Mouse (Mus musculus) lung, postnatal 0 days (tissue): ENCODE measurements at regions not wholly inside any gene's neighbourhood (a gene's known extent, or its start where the extent isn't known, plus 50 kb on each side); places are given as distances from the start of the nearest gene placed in this dataset.

Experiments used
- ATAC-seq: fragments of 200-750 bp; cut with Nextera tagmentation; 2 replicates; pipeline ENCODE4 v1.8.0; 2017; ENCODE audit warnings: moderate library complexity
- DNase-seq: peaks from one replicate; pipeline ENCODE4 v3.0.0-alpha.2; 2016; ENCODE audit warnings: low spot score
- H3K27ac ChIP-seq: fragments of 300-500 bp; sonication (generic); 2 replicates; pipeline ENCODE4 v1.5.1; 2014; ENCODE audit warnings: antibody characterized with exemption, mild to moderate bottlenecking, low read length, mixed read lengths
- H3K27me3 ChIP-seq: fragments of 300-500 bp; sonication (generic); replicated peaks from 2 replicates; pipeline ENCODE4 v1.6.1; 2014; ENCODE audit warnings: low read length, mixed read lengths; ENCODE audit not compliant: insufficient read depth
- H3K36me3 ChIP-seq: fragments of 300-500 bp; sonication (generic); 2 replicates; pipeline ENCODE4 v1.6.1; 2014; ENCODE audit warnings: low read length, mixed read lengths; ENCODE audit not compliant: insufficient read depth
- H3K4me1 ChIP-seq: fragments of 300-500 bp; sonication (generic); 2 replicates; pipeline ENCODE4 v1.6.1; 2014; ENCODE audit warnings: antibody characterized with exemption, low read depth, low read length, mixed read lengths; ENCODE audit not compliant: insufficient read depth
- H3K4me2 ChIP-seq: fragments of 300-500 bp; sonication (generic); replicated peaks from 2 replicates; pipeline ENCODE4 v1.6.1; 2014; ENCODE audit warnings: low read depth, mild to moderate bottlenecking, low read length, moderate library complexity, mixed read lengths
- H3K4me3 ChIP-seq: fragments of 300-500 bp; sonication (generic); 2 replicates; pipeline ENCODE4 v1.5.1; 2014; ENCODE audit warnings: low read depth, low read length
- H3K9ac ChIP-seq: fragments of 300-500 bp; sonication (generic); replicated peaks from 2 replicates; pipeline ENCODE4 v1.6.1; 2014; ENCODE audit warnings: low read depth, mild to moderate bottlenecking
- H3K9me3 ChIP-seq: fragments of 300-500 bp; sonication (generic); 2 replicates; pipeline ENCODE4 v1.6.1; 2016; ENCODE audit warnings: low read length, mixed read lengths
- CTCF ChIP-seq: IDR thresholded peaks from 2 replicates; pipeline ENCODE4 v1.5.1; 2016; ENCODE audit warnings: antibody characterized with exemption, mild to moderate bottlenecking
- EP300 ChIP-seq: IDR thresholded peaks from 2 replicates; pipeline ENCODE4 v1.6.1; 2016; ENCODE audit warnings: antibody characterized with exemption, mild to moderate bottlenecking, control low read depth
- WGBS: fragments of 180-500 bp; shearing (Covaris S2); extraction: QIAGEN DNeasy Blood & Tissue Kit; methylation state at CpG from one replicate; pipeline ENCODE4 v1.1.7; 2014; 5-methylcytosine and 5-hydroxymethylcytosine counted together

- no peak for ATAC-seq
- 66% methylated on average over 8 of the region's 8 CpGs for WGBS
- TF ChIP-seq EP300, result no peak
- no peak for TF ChIP-seq CTCF
Observed at GRCm38 (mm10) chr2:57424879-57425278, 187.4 kb downstream of the Gpd2 start.

GRCm38 (mm10) chr2:57425439-57425838 lies 188.0 kb downstream of the Gpd2 start:
- Histone ChIP-seq H3K4me3 (no peak overlapping the region), H3K4me2 (no peak overlapping the region), H3K27ac (no peak overlapping the region), H3K27me3 (no peaks in the 10 kb centered on the region), H3K9me3 (no peaks in the 10 kb centered on the region), H3K4me1 (no peaks in the 10 kb centered on the region), H3K36me3 (no peaks in the 10 kb centered on the region), H3K9ac (no peak overlapping the region)
- WGBS, result 77% methylated on average over 5 of the region's 5 CpGs
- TF ChIP-seq CTCF (no peak), EP300 (no peak)
- DNase-seq, result no peak
- ATAC-seq, result no peak

More at GRCm38 (mm10) chr2:57424879-57425278, 187.4 kb downstream of the Gpd2 start:
- no peaks in the 10 kb centered on the region for H3K27me3 ChIP-seq
- no peak overlapping the region for H3K27ac ChIP-seq
- no peak for DNase-seq
- H3K9me3 ChIP-seq, result no peaks in the 10 kb centered on the region
- H3K4me2 ChIP-seq, result no peak overlapping the region
- H3K9ac ChIP-seq, result no peak overlapping the region
- H3K4me1 ChIP-seq, result no peaks in the 10 kb centered on the region
- no peak overlapping the region for H3K4me3 ChIP-seq
- no peaks in the 10 kb centered on the region for H3K36me3 ChIP-seq

DNA sequence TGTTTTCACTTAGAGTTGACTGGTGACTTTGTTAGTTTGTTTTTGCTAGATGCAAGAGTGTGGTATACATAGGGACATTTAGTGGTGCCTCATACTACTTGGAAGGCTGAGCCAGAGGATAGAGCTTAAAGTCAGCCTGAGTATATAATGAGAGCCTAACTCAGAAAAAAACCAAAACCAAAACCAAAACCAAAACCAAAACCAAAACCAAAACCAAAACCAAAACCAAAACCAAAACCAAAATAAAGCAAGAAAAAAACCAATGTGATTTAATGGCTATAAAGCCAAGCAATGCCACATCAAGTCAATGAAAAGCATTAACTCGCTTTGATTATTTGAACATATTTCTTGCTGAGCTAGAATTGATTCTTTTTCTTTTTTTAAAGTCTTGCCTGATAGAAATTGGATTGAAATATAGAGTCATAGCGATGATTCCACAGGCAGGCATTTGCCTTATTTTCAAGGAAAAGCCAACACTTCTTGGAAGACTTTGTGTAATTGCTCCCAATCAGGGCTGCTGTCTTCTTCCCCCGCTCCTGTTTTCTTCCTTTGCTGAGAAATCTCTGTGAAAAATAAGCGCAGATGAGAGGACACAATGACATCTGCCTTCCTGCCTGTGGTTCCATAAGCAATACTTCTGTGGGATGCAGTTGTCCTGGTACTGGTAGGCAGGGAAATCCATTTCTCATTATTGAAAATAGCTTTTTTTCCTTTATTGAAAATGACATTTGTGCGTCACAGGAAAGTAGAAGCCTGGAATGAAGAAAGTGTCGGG lies 213.7 kb downstream of the Gpd2 start:
- TF ChIP-seq EP300 (no peak), CTCF (no peak)
- DNase-seq (no peak), ATAC-seq (no peak)
- H3K36me3 ChIP-seq, result no peaks in the 10 kb centered on the region
- H3K4me2 ChIP-seq, result no peak overlapping the region
- H3K9ac ChIP-seq, result no peak overlapping the region
- no peaks in the 10 kb centered on the region for H3K9me3 ChIP-seq
- 90% methylated on average over 6 of the region's 6 CpGs for WGBS
- H3K4me1 ChIP-seq, result no peaks in the 10 kb centered on the region
- no peak overlapping the region for H3K27ac ChIP-seq
- H3K4me3 ChIP-seq, result no peak overlapping the region
- no peaks in the 10 kb centered on the region for H3K27me3 ChIP-seq

GRCm38 (mm10) chr2:57453896-57454679 lies 216.7 kb downstream of the Gpd2 start:
- no peaks in the 10 kb centered on the region for H3K27me3 ChIP-seq
- peak; percentile 84 for ATAC-seq
- peak; percentile 45 for DNase-seq
- no peak overlapping the region for H3K4me3 ChIP-seq
- H3K9me3 ChIP-seq, result no peaks in the 10 kb centered on the region
- no peak overlapping the region for H3K4me2 ChIP-seq
- TF ChIP-seq EP300 (peak; percentile 58), CTCF (no peak)
- H3K9ac ChIP-seq, result no peak overlapping the region
- no peak overlapping the region for H3K27ac ChIP-seq
- H3K4me1 ChIP-seq, result no peaks in the 10 kb centered on the region
- 56% methylated on average over 5 of the region's 5 CpGs for WGBS
- no peaks in the 10 kb centered on the region for H3K36me3 ChIP-seq

DNA sequence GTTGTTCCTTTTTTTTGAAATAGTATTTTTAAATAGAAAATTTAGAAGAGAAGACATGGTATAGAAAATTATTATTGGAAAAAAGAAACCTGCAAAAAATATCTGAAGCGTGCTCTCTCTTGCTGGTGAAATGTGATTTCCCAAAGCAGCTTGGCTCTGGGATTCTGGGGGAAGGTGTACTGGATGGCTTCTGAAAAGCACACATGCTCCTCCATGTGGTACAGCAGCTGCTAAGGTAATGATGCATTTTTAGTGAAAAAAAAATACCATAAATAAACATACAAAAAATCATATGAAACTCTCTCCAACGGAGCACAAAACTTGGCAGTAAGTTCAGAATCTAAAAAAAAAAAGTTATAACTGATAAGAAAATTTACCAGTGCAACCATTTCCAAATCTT lies 222.5 kb downstream of the Gpd2 start:
- no peaks in the 10 kb centered on the region for H3K27me3 ChIP-seq
- no peaks in the 10 kb centered on the region for H3K36me3 ChIP-seq
- no peak overlapping the region for H3K27ac ChIP-seq
- no peak overlapping the region for H3K9ac ChIP-seq
- WGBS, result 65% methylated on average over 2 of the region's 2 CpGs
- no peaks in the 10 kb centered on the region for H3K9me3 ChIP-seq
- no peaks in the 10 kb centered on the region for H3K4me1 ChIP-seq
- TF ChIP-seq EP300 (no peak), CTCF (no peak)
- no peak overlapping the region for H3K4me3 ChIP-seq
- no peak for ATAC-seq
- DNase-seq, result no peak
- H3K4me2 ChIP-seq, result no peak overlapping the region

DNA sequence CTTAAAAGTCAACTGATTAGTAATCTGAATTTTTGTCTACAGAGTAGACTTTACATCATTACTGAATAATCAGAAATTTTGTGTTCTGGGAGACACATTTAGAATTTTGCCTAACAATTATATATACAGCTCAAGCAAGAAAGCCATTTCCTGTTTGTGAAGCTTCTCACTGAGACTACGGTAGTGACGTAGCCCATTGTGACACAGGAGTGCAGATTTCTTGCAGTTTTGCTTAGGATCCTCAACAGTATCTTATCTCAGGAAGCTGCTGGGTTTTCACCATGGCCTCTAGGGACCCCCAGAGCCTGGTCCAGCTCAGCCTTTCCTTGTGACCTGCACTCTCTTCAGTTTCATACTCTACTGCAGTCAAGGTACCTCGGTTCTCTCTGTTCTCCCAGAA lies 236.4 kb downstream of the Gpd2 start:
- Histone ChIP-seq H3K36me3 (no peaks in the 10 kb centered on the region), H3K4me3 (no peak overlapping the region), H3K27ac (no peak overlapping the region), H3K9ac (no peak overlapping the region), H3K9me3 (no peaks in the 10 kb centered on the region), H3K4me1 (no peaks in the 10 kb centered on the region), H3K27me3 (no peaks in the 10 kb centered on the region), H3K4me2 (no peak overlapping the region)
- no peak for DNase-seq
- WGBS, result 62% methylated on average over 3 of the region's 3 CpGs
- no peak for TF ChIP-seq EP300
- no peak for TF ChIP-seq CTCF
- ATAC-seq, result no peak
